Mouse (Mus musculus) kidney, postnatal 36 days (tissue): Measurements from ENCODE around the gene Lrrn4cl.
"Not testable (repeated sequence)": the region's sequence is repeated elsewhere in the genome, so short reads cannot be mapped to it uniquely, and the experiment has no call there.

Experiments used
- DNase-seq, 2 experiments: peaks; one replicate each; pipeline ENCODE4 v3.0.0; 2021 to 2022; ENCODE audit warnings: mixed read lengths in 2 of 2

Gene Lrrn4cl

DNA sequence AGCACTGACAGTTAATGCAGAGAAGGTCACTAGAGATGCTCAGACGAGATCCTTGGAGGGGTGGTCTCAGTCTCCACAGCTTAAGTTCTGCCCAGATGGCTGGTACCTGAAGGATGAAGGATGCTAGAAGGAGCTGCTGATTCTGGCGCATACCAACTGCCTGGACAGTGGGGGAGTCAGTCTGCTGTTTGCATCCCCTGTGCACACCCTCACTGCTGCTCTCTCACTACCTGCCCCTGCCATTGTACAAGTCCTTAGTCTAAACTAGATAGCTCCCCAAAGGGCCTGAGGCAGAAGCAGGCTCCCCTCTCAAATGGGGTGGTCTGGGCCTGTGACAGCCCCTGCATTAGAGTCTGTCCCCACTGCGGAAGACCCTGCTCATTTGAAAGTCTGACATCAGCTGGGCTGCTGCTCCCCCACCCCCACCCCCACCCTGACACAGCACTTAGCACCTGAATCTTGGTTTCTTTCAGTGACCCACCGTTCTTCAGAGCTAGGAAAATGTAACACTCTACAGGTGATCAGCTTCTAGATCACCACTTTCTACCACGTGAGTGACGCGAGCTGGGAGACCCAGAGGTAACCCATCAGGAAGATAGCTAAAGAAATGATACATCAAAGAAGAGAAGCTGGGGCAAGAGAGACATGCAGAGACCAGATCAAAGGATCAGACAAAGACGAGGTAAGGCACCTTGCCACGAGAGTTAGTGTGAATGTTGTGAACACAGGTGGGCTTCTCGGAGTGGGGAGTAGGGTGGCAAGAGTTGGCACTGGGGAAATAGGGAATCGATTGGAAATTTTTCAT lies 11.3 kb upstream of the Lrrn4cl start, which contains the start of gene Gng3:
Gng3 (minus strand) TSS at position 92 of the 805 bp plus-strand sequence.
- DNase-seq = no peak

DNA sequence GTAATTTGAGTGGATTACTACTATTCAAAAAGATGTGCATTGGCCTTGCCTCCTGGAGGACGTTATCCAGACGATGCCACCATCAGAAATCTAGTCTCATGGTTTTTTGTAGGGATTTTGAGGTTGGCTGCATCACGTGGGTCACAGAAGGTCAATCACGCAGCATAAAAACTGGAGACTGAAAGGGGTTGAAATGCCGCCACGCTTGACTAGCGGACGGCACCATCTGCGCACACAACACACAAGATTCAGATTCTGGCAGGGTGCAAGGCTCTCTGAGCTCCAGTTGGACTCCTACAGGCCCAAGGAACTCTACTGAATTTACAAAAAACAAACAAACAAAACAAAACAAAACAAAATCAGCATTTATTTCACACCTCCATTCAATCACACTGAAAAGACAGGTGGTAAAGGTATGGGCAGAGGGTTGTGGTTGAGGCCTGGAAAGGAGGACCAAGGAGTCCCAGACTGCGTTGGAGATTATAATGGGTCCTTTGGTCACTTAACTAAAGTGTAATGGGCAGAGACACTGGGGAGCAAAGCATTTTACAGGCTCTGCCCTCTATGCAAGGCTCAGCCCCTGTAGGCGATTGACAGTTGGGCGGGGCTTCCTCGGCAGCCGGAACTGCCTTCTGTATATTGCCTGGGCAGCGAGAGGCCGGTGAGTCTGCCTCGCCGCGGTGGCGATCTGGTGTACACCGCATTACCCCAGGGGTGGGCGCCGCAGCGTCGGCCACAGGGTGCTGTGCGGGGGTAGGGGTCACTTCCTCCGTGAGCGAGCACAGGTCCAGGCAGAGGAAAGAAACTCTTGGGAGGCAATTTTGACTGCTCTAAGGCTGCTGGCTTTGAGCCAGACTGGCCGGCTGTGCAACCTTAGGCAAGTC lies 10.4 kb upstream of the Lrrn4cl start:
- DNase-seq = peak; percentile 86 to 91

DNA sequence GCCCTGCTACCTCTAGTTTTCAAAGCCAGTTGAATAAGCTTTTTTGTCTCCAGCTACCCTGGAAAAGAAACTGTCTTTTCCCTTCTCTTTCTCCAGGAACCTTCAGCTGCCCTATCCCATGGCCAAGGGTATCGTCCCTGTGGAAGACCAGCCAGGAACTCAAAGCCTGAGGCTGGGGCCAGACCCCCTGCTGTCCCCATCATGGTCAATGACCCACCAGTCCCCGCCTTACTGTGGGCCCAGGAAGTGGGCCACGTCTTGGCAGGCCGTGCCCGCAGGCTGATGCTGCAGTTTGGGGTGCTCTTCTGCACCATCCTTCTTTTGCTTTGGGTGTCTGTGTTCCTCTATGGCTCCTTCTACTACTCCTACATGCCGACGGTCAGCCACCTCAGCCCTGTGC lies 9.6 kb upstream of the Lrrn4cl start:
- no peak for DNase-seq

DNA sequence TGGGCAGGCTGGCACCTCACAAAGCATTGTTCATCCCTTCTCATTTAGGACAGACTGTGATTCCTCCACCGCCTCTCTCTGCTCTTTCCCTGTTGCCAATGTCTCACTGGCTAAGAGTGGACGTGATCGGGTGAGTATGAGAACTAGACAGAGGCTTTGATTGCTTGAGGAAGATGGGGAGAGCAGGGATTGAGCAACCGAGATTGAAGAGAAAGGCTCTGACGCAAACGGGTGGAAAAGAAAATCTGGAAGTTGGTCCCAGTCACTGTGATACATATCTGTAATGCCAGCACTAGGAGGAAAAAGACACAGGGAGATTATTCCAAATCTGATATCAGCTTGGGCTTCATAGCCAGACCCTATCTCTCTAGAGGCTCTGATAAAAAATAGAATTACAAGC lies 7.6 kb upstream of the Lrrn4cl start:
- DNase-seq = no peak

DNA sequence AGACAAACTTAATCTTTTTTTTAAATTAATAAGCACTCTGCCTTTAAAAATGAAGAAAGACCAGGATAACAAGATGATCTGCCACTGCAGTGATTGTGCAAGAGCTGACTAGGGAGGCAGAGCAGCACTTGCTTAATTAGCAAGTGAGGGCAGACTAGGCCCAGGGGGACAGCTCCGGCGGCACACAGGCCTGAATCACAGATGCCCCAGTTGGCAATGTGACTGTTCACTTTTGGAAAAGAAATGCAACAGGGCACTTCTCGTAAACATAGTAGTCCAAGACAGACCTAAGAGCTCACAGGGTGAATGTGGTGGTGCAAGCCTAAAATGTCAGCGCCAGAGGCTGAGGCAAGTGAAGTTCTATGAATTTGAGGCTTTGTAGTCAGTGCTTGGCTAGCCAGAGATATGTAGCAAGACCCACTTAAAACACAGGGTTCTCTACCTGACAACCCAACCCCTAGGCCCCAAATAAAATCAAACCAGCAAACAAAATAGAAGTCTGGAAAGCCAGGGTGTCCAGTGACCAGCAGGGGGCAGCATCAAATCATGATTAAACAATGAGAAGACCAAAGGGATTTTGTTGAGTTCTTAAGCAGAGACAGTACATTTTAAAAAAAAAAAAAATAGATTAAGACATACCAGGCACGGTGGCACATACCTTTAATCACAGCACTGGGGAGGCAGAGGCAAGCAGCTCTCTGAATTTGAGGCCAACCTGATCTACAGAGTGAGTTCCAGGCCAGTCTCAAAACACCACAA lies 6.0 kb upstream of the Lrrn4cl start:
- DNase-seq = peak; percentile 80 to 93

DNA sequence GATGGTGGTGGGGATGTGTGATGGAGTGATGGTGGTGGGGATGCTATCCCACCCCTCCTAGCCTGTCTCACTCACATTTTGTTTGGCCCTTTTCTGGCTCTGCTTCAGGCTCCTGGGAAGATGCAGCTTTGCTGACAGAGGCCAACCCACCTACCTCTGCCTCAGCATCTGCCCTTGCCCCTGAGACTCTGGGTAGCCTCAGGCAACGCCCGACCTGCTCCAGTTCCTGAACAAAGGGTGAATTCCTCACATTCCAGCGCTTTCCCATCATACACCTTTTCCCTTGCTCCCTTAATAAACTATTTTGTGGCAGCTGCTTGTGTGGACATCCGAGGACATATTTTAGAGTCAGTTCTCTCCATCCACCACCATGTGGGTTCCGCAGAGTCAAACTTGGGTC lies 2.2 kb upstream of the Lrrn4cl start:
- DNase-seq = no peak

DNA sequence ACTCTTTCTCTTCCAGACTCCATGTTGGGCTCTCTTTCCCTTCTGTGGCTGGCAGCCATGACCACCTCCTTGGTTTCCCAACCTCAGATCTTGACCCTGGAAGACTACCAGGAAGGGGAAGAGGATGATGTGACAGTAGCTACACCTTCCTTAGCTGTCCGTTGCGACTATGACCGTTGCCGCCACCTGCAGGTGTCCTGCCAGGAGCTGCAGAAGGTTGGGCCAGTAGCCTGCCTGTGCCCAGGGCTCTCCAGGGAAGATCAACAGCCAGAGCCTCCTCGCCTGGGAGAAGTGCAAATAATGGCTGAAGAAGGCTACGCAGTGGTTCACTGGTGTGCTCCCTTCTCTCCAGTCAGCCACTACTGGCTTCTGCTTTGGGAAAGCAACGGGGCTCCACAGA lies 1.1 kb downstream of the Lrrn4cl start:
- peak in 1 of 2 experiments; percentile 25 for DNase-seq

DNA sequence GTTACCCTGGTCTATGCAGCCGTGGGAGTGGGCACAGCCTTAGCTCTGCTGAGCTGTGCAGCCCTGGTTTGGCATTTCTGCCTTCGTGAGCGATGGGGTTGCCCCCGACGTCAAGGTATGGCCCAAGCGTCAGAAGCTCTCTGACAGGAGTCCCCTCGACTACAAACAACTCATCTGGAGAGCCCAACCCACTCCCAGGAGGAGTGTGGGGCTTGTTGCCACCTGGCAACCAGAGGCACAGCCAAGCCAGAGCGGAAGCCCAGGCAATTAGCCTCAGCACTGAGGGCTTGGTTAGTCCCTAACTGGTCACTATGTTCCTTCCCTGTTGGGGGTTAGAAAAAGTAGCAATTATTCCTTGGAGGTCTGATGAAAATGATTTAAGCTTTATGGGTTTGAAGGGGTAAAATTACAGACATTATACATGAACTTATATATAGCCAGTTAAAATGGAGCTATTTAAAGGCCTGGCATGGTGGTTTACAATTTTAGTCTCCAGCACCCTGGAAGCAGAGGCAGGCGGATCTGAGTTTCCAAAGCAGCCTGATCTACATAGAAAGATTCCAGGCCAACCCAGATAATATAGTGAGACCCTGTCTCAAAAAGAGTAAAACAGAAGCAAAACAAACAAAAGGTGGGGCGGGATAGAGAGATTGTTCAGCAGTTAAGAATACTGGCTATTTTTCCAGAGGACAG lies 1.8 kb downstream of the Lrrn4cl start:
- DNase-seq = no peak

DNA sequence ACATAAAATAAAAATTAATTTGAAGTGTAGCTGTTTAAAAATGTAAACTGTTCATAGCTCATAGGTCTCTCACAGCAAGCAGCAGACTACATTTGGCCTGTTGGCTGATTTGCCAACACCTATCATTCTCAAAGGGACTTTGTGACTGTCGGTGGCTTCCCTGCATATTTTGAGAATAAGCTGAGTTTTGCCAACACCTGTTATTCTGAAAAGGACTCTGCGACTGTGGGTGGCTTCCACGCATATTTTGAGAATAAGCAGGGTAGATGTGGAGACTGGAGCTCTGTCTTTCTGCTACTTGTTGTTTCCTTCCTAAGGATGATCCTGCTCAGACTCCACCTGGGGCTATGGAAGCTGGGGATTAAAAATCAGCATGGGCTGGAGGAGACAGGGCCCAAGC lies 2.5 kb downstream of the Lrrn4cl start:
- DNase-seq = no peak

DNA sequence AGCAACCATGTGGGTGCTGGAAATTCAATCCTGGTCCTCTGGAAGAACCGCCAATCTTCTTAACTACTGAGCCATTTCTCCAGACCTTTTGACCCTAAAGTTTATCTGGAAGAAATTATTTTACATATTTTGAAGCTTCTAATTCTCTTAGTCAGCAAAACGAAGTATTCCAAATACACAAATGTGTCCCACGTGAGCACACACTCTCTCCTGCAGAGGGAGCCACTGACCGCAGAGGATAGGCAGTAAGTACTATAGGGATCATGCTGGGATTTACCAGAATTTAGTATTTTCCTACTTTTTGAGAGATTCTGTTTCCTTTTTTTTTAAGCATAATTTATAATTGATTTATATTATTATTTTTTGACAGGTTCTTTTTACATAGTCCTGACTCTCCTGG lies 7.1 kb downstream of the Lrrn4cl start:
- peak; percentile 56 to 86 for DNase-seq

DNA sequence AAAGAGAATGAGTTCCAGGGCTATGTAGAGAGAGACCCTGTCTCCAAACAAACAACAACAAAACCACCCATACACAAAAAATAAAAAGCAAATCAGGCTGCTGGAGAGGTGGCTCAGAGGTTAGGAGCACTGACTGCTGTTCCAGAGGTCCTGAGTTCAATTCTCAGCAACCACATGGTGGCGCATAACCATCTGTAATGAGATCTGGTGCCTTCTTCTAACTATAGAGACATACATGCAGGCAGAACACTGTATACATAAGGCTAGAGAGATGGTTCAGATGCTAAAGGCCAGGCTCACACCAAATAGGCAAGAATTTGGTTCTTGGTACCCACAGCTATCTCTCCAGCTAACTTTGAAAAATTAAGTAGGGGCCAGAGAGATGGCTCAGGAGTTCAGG lies 8.4 kb downstream of the Lrrn4cl start:
- DNase-seq = peak in 1 of 2 experiments; percentile 63

DNA sequence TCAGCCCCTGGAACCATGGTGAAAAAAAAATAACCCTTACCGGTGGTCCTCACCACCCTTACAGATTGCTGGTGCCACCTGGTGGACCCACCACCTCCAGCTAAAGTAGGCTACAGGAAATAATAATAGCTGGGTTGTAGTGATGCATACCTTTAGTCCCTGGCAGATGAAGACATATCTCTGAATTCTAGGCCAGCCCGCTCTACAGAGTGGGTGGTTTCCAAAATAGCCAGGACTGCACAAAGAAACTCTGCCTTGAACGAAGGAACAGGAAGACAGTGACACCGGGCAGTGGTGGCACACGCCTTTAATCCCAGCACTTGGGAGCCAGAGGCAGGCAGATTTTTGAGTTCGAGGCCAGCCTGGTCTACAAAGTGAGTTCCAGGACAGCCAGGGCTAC lies 13.7 kb downstream of the Lrrn4cl start:
- no peak for DNase-seq

DNA sequence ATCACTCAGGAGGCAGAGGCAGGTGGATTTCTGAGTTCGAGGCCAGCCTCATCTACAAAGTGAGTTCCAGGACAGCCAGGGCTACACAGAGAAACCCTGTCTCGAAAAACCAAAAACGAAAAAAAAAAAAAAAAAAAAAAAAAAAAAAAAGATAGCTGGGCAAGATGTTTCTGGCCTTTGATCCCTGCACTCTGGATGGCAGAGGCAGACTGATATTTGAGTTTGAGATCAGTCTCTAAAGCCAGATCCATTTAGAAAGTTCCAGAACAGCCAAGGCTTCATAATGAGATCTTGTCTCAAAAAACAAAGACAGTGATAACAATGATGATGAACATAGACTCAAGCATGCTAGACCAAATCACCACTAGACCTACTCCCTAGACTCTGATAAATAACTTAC lies 19.8 kb downstream of the Lrrn4cl start:
- DNase-seq = not testable (repeated sequence)

DNA sequence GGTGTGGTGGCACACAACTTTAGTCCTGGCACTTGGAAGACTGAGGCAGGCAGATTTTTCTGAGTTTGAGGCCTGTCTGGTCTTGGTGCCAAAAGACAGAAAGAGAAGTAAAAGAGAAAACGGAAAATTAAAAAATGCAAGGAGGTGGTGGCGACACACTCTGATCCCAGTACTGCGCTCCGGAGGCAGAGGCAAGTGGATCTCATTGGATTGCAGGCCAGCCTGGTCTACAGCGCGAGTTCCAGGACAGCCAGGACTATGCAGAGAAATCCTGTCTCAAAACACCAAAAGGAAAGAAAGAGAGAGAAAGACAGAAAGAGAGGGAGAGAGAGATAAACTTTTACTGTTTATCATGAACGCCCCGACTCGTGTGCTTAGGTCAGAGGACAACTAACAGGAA lies 20.3 kb downstream of the Lrrn4cl start:
- DNase-seq = no peak

DNA sequence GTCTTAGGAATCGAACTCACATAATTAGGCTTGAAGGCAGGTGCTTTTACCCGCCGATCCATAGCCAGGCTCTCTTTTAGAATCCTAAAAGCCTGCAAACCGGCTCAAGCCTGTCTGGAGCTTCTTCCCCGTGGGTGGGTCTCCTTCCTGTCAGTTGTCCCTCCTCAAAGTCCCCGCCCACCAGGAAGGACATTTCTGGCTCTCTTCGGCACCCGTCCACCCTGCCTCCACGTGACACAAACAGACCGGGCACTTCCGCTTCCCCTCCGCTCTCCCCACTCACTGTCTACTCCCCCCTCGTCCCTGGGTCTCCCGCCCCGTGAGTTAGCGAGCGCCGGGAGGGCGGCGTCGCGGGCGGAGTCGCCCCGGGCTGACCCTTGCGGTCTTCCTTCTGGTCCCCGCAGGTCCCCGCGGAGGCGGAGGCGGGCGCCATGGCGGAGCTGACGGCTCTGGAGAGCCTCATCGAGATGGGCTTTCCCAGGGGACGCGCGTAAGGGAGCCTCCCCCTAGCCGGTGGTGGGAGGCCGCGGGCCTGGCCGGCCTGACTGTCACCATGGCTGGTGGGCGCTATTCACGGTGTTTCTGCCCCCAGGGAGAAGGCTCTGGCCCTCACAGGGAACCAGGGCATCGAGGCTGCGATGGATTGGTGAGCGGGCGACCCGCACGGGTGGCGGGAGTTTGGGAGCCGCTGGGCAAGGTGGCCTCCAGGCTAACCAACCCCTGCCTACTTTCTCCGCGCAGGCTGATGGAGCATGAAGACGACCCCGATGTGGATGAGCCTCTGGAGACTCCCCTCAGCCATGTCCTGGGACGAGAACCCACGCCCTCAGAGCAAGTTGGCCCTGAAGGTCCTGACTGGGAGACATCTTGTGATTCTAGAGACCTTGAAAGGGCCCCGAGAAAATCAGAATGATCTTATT lies 21.0 kb downstream of the Lrrn4cl start, which contains the start of gene Ubxn1:
Ubxn1 (plus strand) TSS at position 230 of the 920 bp plus-strand sequence.
- peak; percentile 97 to 98 for DNase-seq

DNA sequence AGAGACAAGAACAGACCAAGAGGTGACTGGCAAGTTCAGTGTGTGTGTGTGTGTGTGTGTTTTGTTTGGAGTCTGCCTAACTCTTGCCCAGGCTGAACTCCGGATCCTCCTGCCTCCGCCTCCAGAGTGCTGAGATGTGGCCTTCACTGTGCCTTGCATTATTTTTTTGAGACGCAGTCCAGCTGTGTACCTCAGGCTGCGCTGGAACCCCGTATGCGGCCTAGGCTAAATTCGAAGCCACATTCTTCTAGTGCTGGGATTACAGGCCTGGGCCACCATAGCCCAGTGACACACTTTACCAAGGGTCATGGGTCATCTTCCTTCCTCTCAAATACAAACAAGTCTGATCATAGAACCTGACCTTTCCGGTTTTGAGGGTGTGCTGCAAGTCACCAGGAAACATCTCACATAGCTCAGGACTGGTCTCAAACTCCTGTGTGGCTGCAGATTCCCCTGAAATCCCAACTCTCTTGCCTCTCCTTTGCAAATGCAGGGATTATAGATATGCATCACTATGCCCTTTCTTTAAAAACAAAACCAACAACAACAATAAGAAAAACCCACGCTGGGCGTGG lies 21.8 kb downstream of the Lrrn4cl start:
- DNase-seq = peak in 1 of 2 experiments; percentile 47

DNA sequence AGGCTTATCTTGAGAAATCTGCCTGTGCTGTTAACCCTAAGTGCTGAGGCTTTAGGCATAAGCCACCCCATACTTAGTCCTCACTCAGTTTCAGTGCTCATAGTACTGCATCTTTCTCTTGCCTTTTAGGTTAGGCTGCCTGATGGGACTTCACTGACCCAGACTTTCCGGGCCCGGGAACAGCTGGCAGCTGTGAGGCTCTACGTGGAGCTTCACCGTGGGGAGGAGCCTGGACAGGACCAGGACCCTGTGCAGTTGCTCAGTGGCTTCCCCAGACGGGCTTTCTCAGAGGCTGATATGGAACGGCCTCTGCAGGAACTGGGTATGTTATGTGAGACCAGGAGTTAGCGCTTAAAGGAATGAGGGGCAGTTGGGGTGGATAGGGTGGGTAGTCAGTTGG lies 24.5 kb downstream of the Lrrn4cl start:
- no peak for DNase-seq

DNA sequence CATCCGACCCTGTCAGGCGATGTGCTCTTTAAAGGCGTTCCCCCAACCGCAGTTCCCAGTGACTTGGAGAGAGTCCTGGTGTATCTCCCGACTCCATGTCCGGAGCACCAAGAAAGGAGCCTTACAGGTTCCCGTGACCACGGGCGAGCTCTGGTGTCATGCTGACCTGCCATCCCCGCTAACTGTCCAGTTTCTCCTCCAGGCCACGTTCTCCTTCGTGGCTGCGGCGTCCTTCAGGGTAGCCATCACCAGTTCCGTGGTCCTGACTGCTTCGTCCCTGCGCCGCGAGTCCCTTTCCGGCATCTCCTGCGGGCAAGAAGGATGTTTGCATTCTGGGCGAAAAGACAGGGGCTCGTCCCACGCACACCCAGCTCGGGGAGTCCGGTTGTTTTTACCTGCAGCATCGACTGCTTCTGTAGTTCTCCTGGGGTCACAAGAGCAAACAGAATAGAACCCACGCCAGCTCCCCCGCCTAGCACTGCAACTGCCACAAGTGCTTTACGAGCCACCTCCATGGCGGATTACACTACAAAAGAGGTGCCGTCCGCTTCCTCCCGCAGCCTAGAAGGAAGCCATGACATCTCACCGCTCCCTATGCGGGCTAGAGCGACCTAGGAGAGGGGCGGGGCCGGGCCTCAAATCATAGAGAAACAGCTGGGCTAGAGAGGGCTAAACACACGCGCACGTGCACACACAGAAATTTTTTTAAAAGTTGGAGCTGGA lies 29.9 kb downstream of the Lrrn4cl start, which contains the start of gene Uqcc3:
Uqcc3 (minus strand) TSS at position 613 of the 723 bp plus-strand sequence.
- DNase-seq = peak; percentile 94 to 95

DNA sequence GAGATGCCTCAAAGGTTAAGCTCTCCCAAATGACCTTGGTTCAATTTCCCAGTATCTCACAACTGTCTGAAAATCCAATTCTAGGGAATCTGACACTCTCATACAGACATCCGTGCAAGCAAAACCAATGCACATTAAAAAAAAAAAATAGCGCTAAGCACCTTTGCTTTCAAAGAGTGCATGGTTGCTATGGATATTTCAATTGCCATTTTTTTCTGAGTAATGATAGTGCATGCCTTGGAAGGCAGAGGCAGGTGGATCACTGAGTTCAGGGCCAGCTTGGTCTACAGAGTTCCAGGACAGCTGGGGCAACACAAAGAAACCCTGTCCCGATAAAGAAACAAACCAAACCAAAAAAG lies 30.4 kb downstream of the Lrrn4cl start:
- no peak for DNase-seq

DNA sequence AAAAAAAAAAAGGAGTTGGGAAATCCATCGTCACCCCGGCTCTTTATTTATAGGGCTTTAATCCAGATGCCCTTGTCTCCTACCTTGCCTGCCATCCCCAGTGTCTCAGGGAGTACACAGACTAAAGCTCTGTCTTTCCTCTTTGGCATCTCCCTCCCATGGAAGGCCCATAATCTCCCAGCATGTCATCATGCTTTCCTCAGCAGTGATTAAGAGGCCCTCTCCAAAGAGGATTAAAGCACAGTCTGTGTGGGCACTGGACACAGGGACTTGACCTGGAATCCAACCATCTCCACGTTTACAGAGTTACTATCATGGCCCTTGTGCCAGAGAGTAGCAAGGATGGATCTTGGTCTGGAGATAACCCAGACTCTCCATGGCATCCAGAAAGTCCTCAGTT lies 33.0 kb downstream of the Lrrn4cl start, which contains the start of the genes Lbhd1 and Gm49403:
Lbhd1 (plus strand) TSS at position 117 of the 400 bp plus-strand sequence.
Gm49403 (plus strand) TSS at position 315 of the 400 bp plus-strand sequence.
- no peak for DNase-seq
